Mouse (Mus musculus): ENCODE results near the gene Pdxp.

DNA sequence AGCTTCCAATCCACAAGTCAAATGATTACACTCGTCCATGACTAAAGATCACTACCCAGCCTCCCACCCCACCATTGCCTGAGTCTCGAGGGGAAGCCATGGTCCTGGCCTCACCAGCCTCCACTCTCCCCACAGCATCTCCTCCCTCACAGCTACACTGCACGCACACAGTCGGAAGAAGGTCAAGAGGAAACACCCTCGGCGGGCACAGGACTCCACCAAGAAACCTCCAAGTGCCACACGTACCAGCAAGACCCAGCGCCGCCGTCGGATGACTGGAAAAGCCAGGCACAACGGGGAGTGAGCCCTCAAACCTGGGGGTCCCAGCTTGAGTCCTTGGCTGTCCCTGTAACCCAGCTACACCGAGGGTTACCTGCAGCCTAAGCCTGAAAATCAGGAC is 26.6 kb downstream of the Pdxp start:
- no peak for TF ChIP-seq USF1 (IDR thresholded peaks at IDR 0.05; ENCODE audit: low read depth, low read length)
- no peak for TF ChIP-seq CTCF (IDR thresholded peaks at IDR 0.05 in 2 of 3, conservative IDR thresholded peaks at IDR 0.05 in 1 of 3; ENCODE audit: control insufficient read depth in 1 of 3, insufficient read depth in 1 of 3, low read depth in 2 of 3, low read length in 3 of 3, poor library complexity in 1 of 3, severe bottlenecking in 1 of 3)
- TF ChIP-seq ZC3H11A (IDR thresholded peaks at IDR 0.05; ENCODE audit: low read depth, low read length) = no peak

Measured in MEL (cell line).